Mouse (Mus musculus): ENCODE measurements around the gene Clec4a3. TPM values are rescaled to one million over a fixed set of nuclear protein-coding genes. Genes with fewer than 3 reads are reported as not detected.
"Not testable (repeated sequence)": the region's sequence is repeated elsewhere in the genome, so short reads cannot be mapped to it uniquely, and the experiment has no call there.

Clec4a3 gene
- total RNA-seq (2021) = 1 to 10 TPM; 1.7 to 2.6 TPM
- long read RNA-seq, experiment 1 = 0 reads
- long read RNA-seq, experiment 2 = 0 reads

DNA sequence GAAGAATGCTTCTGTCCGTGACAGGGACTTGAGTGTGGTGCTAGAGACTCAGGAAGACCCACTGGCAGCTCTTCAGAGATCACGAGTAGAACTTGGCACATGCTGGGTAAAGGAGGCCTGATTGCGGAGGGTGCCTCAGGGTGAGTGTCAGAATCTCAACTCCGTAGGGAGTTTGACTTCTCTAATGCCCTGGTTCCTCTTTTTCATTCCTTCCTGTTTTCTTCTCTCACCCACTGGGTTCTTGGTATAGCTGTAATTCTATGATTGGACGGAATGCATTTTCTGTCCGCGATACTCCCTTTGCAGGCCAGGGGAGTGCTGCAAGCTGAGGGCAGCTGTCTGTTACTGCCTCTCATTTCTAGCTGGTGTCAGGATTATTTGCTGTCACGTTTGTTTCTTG, at the start of gene Clec4a3:
TSS of gene Clec4a3 (plus strand) at position 115 of the 400 bp plus-strand sequence.
- intact Hi-C loops (cut with DNase I; ENCODE audit: low total_unique reads) = no loop called here
- no peak for DNase-seq

GRCm38 (mm10) chr6:122919922-122920321, 32.4 kb upstream of the Clec4a3 start:
- DNase-seq = no peak
- intact Hi-C loops (cut with DNase I; ENCODE audit: low total_unique reads) = no loop called here

- no peak for DNase-seq
- intact Hi-C loops (cut with DNase I; ENCODE audit: low total_unique reads) = no loop called here
Observed at GRCm38 (mm10) chr6:122921451-122921850, 30.9 kb upstream of the Clec4a3 start, which contains the start of gene Clec4a1. Gene Clec4a1 (plus strand): TSS chr6:122921848.

DNA sequence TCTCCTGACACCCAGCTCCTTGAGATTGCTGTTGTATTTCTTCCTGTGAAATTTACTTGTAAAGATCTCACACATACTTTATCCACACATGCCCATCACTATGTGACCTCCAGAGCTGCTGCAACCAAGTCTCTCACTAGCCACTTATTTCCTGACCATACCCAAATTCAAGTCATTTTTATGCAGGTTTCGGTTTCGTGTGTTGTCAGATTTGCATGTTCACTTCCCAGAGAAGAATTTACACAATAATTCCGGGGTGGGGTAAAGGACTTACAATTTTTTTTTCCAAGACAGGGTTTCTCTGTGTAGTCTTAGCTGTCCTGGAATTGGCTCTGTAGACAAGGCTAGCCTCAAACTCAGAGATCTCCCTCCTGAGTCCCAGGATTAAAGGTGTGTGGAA, 17.5 kb upstream of the Clec4a3 start:
- DNase-seq = no peak
- intact Hi-C loops (cut with DNase I; ENCODE audit: low total_unique reads) = no loop called here

DNA sequence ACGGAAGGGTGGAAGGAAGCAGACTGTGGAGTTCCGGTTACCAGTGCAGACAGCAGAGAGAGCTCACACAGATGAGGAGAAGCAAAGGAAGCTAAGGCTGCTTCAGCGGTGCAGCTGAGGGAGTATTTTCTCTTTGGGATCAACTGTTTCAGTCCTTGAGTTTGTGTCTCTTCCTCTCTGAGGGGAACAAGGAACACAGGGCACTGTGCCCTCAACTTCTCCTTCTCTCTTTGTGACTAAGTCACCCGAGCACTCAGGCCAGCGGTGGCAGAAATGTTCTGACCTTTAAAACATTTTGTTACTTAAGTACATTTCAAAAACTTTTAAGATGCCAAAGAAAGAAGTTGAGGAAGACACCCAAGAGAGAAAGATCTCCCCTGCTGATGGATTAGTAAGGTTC, 12.7 kb upstream of the Clec4a3 start:
- intact Hi-C loops (cut with DNase I; ENCODE audit: low total_unique reads) = no loop called here
- DNase-seq = no peak

DNA sequence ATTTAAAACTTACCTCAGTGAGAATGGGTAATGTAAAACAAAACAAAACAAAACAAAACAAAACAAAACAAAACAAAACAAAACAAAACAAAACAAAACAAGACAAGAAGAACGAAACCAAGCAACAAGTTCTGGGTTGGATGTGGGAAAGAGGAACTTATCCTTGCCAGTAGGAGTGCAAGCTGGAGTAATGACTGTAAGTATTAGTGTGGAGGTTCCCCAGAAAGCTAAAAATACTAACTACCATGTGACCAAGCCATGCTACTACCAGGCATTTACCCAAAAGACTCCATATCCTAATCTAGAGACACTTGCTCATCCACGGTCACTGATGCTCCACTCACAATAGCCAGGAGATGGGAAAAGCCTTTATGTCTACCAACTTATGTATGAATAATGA, 5.6 kb upstream of the Clec4a3 start:
- intact Hi-C loops (cut with DNase I; ENCODE audit: low total_unique reads) = no loop called here

GRCm38 (mm10) chr6:122964562-122964961, 12.2 kb downstream of the Clec4a3 start:
- DNase-seq = no peak
- intact Hi-C loops (cut with DNase I; ENCODE audit: low total_unique reads) = no loop called here

More for the DNA sequence above, 5.6 kb upstream of the Clec4a3 start:
- no peak for DNase-seq

GRCm38 (mm10) chr6:122969048-122969447, 16.7 kb downstream of the Clec4a3 start:
- no peak for DNase-seq
- intact Hi-C loops (cut with DNase I; ENCODE audit: low total_unique reads) = no loop called here

DNA sequence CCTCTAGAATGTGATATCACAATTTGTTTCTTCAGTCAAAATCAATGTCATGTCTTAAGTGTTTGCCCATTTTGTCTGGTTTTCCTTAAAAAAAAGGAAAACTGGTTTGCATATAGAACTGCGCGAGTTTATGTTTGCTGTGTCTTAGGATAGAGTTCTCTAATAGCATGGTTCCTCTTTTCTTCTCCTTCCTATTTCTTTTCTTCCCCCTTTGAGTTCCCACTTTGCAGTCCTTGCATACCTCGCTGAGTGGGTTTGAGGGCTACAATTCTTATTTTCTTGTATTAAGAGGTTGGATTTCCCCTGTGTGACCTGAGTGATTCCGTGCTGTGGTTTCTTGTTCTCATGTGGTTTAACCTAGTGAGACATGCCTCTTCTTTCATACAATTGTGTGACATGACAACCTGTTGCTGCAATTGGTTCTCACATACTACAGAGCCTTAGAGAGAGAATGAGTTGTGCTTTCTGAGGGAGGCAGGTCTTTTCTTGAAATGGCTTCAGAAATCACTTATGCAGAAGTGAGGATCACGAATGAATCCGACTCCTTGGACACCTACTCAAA, 37.6 kb downstream of the Clec4a3 start, which contains the start of gene Clec4a4:
TSS of gene Clec4a4 (plus strand) at position 492 of the 562 bp plus-strand sequence.
- DNase-seq = no peak
- intact Hi-C loops (cut with DNase I; ENCODE audit: low total_unique reads) = no loop called here

- DNase-seq; intact Hi-C loops (cut with DNase I; ENCODE audit: low total_unique reads): not testable (repeated sequence)
Observed at GRCm38 (mm10) chr6:123004696-123005095, 52.4 kb downstream of the Clec4a3 start.

- DNase-seq = no peak
- intact Hi-C loops (cut with DNase I; ENCODE audit: low total_unique reads) = no loop called here
Observed at GRCm38 (mm10) chr6:123005591-123005990, 53.3 kb downstream of the Clec4a3 start.

Other genes starting within 250 kb of the Clec4a3 start
- gene Nanog, start 245.0 kb upstream of the Clec4a3 start, total RNA-seq (2021) = not detected
- 1 to 10 TPM; 1.2 to 1.9 TPM for gene Slc2a3, start 150.9 kb upstream of the Clec4a3 start, total RNA-seq (2021)
- gene Foxj2, start 132.6 kb upstream of the Clec4a3 start, total RNA-seq (2021) = 10 to 100 TPM; 15.5 to 18.5 TPM
- 1 to 10 TPM in 1 of 2 experiments, under 1 TPM in 1; 1.00 to 1.6 TPM for gene C3ar1, start 96.4 kb upstream of the Clec4a3 start, total RNA-seq (2021)
- 10 to 100 TPM; 19.0 to 23.6 TPM for gene Necap1, start 78.0 kb upstream of the Clec4a3 start, total RNA-seq (2021)
- 1 to 10 TPM; 1.3 to 2.8 TPM for gene Clec4a1, start 30.7 kb upstream of the Clec4a3 start, total RNA-seq (2021)
- not detected for gene Clec4a4, start 37.9 kb downstream of the Clec4a3 start, total RNA-seq (2021)
- gene Clec4b1, start 97.4 kb downstream of the Clec4a3 start, total RNA-seq (2021) = not detected
- 1 to 10 TPM in 1 of 2 experiments, under 1 TPM in 1; 0.93 to 1.9 TPM for gene Clec4a2, start 153.9 kb downstream of the Clec4a3 start, total RNA-seq (2021)
- gene Clec4b2, start 220.4 kb downstream of the Clec4a3 start, total RNA-seq (2021) = not detected